Mouse (Mus musculus) embryonic facial prominence, embryonic 11.5 days (tissue): ENCODE data around the gene Acsm2. TPM values are rescaled to one million over a fixed set of nuclear protein-coding genes. Genes with fewer than 3 reads are reported as not detected.

Source experiments
- ATAC-seq: fragments of 200-750 bp; cut with Nextera tagmentation; replicated peaks from 2 replicates; pipeline ENCODE4 v1.8.0; 2017; ENCODE audit warnings: low read depth; ENCODE audit not compliant: insufficient number of reproducible peaks, low FRiP score, low TSS enrichment
- DNase-seq: peaks from one replicate; pipeline ENCODE4 v3.0.0-alpha.2; 2015; ENCODE audit warnings: low spot score
- H3K27ac ChIP-seq: fragments of 300-500 bp; sonication (generic); replicated peaks from 2 replicates; pipeline ENCODE4 v1.5.1; 2014; ENCODE audit warnings: mild to moderate bottlenecking, low read depth, low read length, control low read depth
- H3K27me3 ChIP-seq: fragments of 300-500 bp; sonication (generic); 2 replicates; pipeline ENCODE4 v1.6.1; 2014; ENCODE audit warnings: mild to moderate bottlenecking, low read length, moderate library complexity, mixed read lengths; ENCODE audit not compliant: control insufficient read depth, insufficient read depth
- H3K36me3 ChIP-seq: fragments of 300-500 bp; sonication (generic); replicated peaks from 2 replicates; pipeline ENCODE4 v1.6.1; 2014; ENCODE audit warnings: low read depth, mild to moderate bottlenecking, low read length, moderate library complexity, mixed read lengths; ENCODE audit not compliant: control insufficient read depth, insufficient read depth
- H3K4me1 ChIP-seq: fragments of 300-500 bp; sonication (generic); 2 replicates; pipeline ENCODE4 v1.6.1; 2014; ENCODE audit warnings: low read length, mixed read lengths; ENCODE audit not compliant: control insufficient read depth, insufficient read depth
- H3K4me2 ChIP-seq: fragments of 300-500 bp; sonication (generic); 2 replicates; pipeline ENCODE4 v1.6.1; 2014; ENCODE audit warnings: low read depth, mild to moderate bottlenecking, control low read depth, low read length, moderate library complexity
- H3K4me3 ChIP-seq: fragments of 300-500 bp; sonication (generic); 2 replicates; pipeline ENCODE4 v1.5.1; 2014; ENCODE audit warnings: low read depth, low read length, control low read depth
- H3K9ac ChIP-seq: fragments of 300-500 bp; sonication (generic); replicated peaks from 2 replicates; pipeline ENCODE4 v1.6.1; 2014; ENCODE audit warnings: mild to moderate bottlenecking, control low read depth, low read length
- H3K9me3 ChIP-seq: fragments of 300-500 bp; sonication (generic); replicated peaks from 2 replicates; pipeline ENCODE4 v1.6.1; 2016; ENCODE audit warnings: mild to moderate bottlenecking, low read length, inconsistent platforms, mixed read lengths; ENCODE audit not compliant: control insufficient read depth
- whole genome bisulfite sequencing: fragments of 180-500 bp; shearing (Covaris S2); extraction: QIAGEN DNeasy Blood & Tissue Kit; methylation state at CpG from one replicate; pipeline ENCODE4 v1.1.7; 2014; 5-methylcytosine and 5-hydroxymethylcytosine counted together
- polyA plus RNA-seq: library from polyadenylated mRNA; unstranded; fragments of >200 nt; fragmentation: Nextera tagmentation; extraction: Ambion mirVana; gene quantifications from 2 replicates; pipeline ENCODE4 v1.2.1, GENCODE M21; 2014

Gene Acsm2
- polyA plus RNA-seq, 1 experiment from 2014 or later, result not detected

- no peaks in the 10 kb centered on the region for H3K36me3 ChIP-seq
- no peak overlapping the region for H3K4me3 ChIP-seq
- DNase-seq (no peak), ATAC-seq (no peak)
- 84% methylated on average over 1 of the region's 1 CpGs for WGBS
- H3K9ac ChIP-seq, result no peak overlapping the region
- H3K4me1 ChIP-seq, result no peaks in the 10 kb centered on the region
- H3K9me3 ChIP-seq, result no peaks in the 10 kb centered on the region
- no peaks in the 10 kb centered on the region for H3K27me3 ChIP-seq
- no peak overlapping the region for H3K27ac ChIP-seq
- H3K4me2 ChIP-seq, result no peak overlapping the region
Observed at GRCm38 (mm10) chr7:119522385-119522784, 31.8 kb upstream of the Acsm2 start.

DNA sequence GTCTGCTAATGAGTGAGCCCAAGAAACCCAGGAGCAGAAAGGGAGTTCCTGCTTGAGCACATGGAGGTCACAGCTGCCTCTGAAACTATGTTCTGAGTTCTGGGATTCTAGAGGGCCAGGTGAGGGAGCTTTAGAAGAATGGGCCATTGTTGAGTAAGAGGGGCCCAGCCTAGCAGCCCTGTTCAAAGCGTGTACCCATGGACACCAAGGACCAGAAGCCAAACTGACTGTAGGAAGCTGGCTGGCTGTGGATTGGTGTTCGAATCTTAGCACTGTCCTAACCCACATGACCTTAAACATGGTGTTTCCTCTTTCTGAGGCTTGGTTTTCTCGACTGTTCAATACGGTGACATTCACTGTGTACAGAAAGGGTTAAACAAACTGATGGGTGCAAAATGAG lies 30.8 kb upstream of the Acsm2 start, which contains the start of gene Pdilt:
TSS of gene Pdilt (minus strand) at position 101 of the 400 bp plus-strand sequence.
- no peaks in the 10 kb centered on the region for H3K27me3 ChIP-seq
- no peak within 1 kb of the TSS for H3K4me3 ChIP-seq
- H3K4me2 ChIP-seq, result no peak within 1 kb of the TSS
- no peak within 1 kb of the TSS for H3K27ac ChIP-seq
- H3K9ac ChIP-seq, result no peak within 1 kb of the TSS
- no peaks in the 10 kb centered on the region for H3K9me3 ChIP-seq
- 67% methylated on average over 4 of the region's 4 CpGs for WGBS
- DNase-seq, result no peak
- no peaks in the 10 kb centered on the region for H3K36me3 ChIP-seq
- no peak for ATAC-seq
- no peaks in the 10 kb centered on the region for H3K4me1 ChIP-seq

DNA sequence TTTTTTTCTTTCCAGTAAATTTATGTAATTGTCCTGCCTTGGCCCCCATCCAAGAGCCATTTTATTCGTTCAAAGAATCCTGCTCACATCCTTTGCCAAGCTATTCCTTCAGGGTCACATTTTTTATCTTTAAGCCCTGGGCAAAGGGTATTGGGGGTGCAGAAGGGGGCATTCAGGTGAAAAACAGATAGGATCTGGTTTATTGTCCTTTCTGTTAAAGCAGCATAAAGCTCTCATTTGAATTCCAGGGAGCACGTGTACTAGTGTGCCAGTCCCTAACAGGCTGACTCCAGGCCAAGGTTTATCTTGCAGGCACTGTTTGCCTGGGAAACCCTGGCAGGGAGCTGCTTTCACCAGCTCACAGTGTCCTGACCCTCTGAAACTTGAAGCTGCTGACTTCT lies 28.3 kb upstream of the Acsm2 start:
- H3K4me2 ChIP-seq, result no peak overlapping the region
- ATAC-seq (no peak), DNase-seq (no peak)
- no peak overlapping the region for H3K27ac ChIP-seq
- no peak overlapping the region for H3K4me3 ChIP-seq
- H3K27me3 ChIP-seq, result no peaks in the 10 kb centered on the region
- 63% methylated on average over 2 of the region's 2 CpGs for WGBS
- no peak overlapping the region for H3K9ac ChIP-seq
- H3K9me3 ChIP-seq, result no peaks in the 10 kb centered on the region
- no peaks in the 10 kb centered on the region for H3K36me3 ChIP-seq
- no peaks in the 10 kb centered on the region for H3K4me1 ChIP-seq

- WGBS, result 68% methylated on average over 13 of the region's 13 CpGs
- no peak for ATAC-seq
- DNase-seq, result no peak
- Histone ChIP-seq H3K4me1 (no peaks in the 10 kb centered on the region), H3K9me3 (no peaks in the 10 kb centered on the region), H3K36me3 (no peaks in the 10 kb centered on the region), H3K4me3 (no peak overlapping the region), H3K27ac (no peak overlapping the region), H3K9ac (no peak overlapping the region), H3K4me2 (no peak overlapping the region), H3K27me3 (no peaks in the 10 kb centered on the region)
Observed at GRCm38 (mm10) chr7:119526486-119526885, 27.7 kb upstream of the Acsm2 start.

GRCm38 (mm10) chr7:119527135-119527534 lies 27.0 kb upstream of the Acsm2 start:
- Histone ChIP-seq H3K27me3 (no peaks in the 10 kb centered on the region), H3K4me3 (no peak overlapping the region), H3K36me3 (no peaks in the 10 kb centered on the region), H3K9ac (no peak overlapping the region), H3K4me2 (no peak overlapping the region), H3K9me3 (no peaks in the 10 kb centered on the region), H3K4me1 (no peaks in the 10 kb centered on the region), H3K27ac (no peak overlapping the region)
- no peak for DNase-seq
- ATAC-seq, result no peak
- WGBS, result 96% methylated on average over 1 of the region's 1 CpGs

DNA sequence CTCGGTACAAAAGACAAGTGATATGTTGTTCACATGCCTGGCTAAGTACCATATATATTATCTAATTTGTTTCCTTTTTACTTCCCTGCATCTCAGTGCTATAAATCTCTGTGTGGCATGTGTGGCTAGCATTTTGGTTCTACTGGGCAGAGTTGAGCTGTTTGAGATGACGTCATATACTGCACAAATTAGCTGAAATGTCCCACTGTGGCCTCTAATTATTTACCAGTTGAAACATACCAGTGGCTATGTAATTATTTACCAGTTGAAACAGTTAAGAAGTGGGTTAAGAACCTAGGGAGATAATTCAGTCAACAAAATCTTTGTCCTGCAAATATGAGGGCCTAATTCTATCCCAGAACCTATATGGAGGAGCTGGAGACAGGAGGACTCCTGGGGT lies 26.6 kb upstream of the Acsm2 start:
- no peaks in the 10 kb centered on the region for H3K36me3 ChIP-seq
- no peak overlapping the region for H3K4me3 ChIP-seq
- H3K4me1 ChIP-seq, result no peaks in the 10 kb centered on the region
- no peak for ATAC-seq
- H3K27me3 ChIP-seq, result no peaks in the 10 kb centered on the region
- H3K9ac ChIP-seq, result no peak overlapping the region
- H3K4me2 ChIP-seq, result no peak overlapping the region
- WGBS, result 82% methylated on average over 2 of the region's 2 CpGs
- no peak for DNase-seq
- H3K27ac ChIP-seq, result no peak overlapping the region
- no peaks in the 10 kb centered on the region for H3K9me3 ChIP-seq

DNA sequence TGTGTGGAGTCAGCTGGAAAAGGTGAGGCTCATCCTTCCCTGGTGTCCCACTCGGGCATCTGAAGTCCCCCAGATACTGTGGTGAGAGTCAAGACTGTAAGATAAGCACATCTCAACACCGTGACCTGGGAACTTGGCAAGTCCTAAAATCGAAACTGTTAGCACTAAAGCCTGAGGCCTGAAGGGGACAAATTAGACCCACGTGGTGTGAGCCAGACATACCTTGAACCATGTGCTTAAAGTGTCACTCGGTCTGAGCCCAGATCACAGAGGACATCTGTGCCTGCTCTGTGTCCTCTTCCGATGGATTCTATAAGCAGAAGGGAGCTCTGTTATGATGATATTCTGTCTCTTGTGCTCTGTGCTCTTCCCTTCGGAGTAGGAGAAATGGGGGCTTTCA lies 25.5 kb upstream of the Acsm2 start:
- Histone ChIP-seq H3K9ac (no peak overlapping the region), H3K9me3 (no peaks in the 10 kb centered on the region), H3K36me3 (no peaks in the 10 kb centered on the region), H3K4me1 (no peaks in the 10 kb centered on the region), H3K27me3 (no peaks in the 10 kb centered on the region), H3K27ac (no peak overlapping the region), H3K4me2 (no peak overlapping the region), H3K4me3 (no peak overlapping the region)
- ATAC-seq (no peak), DNase-seq (no peak)
- 65% methylated on average over 7 of the region's 7 CpGs for WGBS

DNA sequence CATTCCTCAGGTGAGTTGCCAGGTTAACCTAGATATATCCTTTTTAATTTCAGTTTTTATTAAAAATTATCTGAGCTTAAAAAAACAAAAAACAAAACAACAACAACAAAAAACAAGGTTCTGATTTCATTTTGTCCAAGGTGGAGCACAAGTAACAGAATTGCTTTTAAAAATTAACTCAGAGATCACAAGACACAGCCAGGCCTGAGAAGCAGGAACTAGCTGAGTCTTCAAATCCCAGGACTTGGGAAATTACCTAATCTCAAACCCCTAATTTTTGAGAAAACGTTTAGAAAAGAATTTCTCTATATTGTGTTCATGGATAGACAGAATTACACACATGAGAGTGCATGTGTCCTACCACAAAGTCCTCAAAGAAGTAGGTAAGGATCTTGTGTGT lies 21.2 kb upstream of the Acsm2 start:
- Histone ChIP-seq H3K27me3 (no peaks in the 10 kb centered on the region), H3K4me1 (no peaks in the 10 kb centered on the region), H3K36me3 (no peaks in the 10 kb centered on the region), H3K4me2 (no peak overlapping the region), H3K27ac (no peak overlapping the region), H3K9ac (no peak overlapping the region), H3K9me3 (no peaks in the 10 kb centered on the region), H3K4me3 (no peak overlapping the region)
- 49% methylated on average over 1 of the region's 1 CpGs for WGBS
- ATAC-seq, result no peak
- no peak for DNase-seq
